Mouse (Mus musculus): ENCODE measurements around the gene Tctex1d2. TPM values are rescaled to one million over a fixed set of nuclear protein-coding genes. Genes with fewer than 3 reads are reported as not detected.

The Tctex1d2 gene
- polyA plus RNA-seq, 1 experiment from 2014 or later, result 36.6 TPM

GRCm38 (mm10) chr16:32400267-32400666 is 19.2 kb upstream of the Tctex1d2 start, which contains the start of gene Tm4sf19:
Tm4sf19 (plus strand) TSS chr16:32400506.
- H3K4me2 ChIP-seq, result no peak within 1 kb of the TSS
- ATAC-seq (ENCODE audit: low FRiP score), result no peak
- 81% methylated on average over 7 of the region's 7 CpGs for WGBS

GRCm38 (mm10) chr16:32401335-32401965 is 18.1 kb upstream of the Tctex1d2 start:
- Histone ChIP-seq H3K4me1 (replicated peaks) (no peaks in the 10 kb centered on the region), H3K36me3 (no peaks in the 10 kb centered on the region), H3K9me3 (no peaks in the 10 kb centered on the region), H3K27me3 (no peaks in the 10 kb centered on the region), H3K4me2 (no peak overlapping the region), H3K4me3 (no peak overlapping the region), H3K9ac (no peak overlapping the region), H3K27ac (no peak overlapping the region)
- ATAC-seq (ENCODE audit: low FRiP score), result no peak
- WGBS, result 83% methylated on average over 9 of the region's 9 CpGs

More at GRCm38 (mm10) chr16:32400267-32400666, 19.2 kb upstream of the Tctex1d2 start, which contains the start of gene Tm4sf19:
- Histone ChIP-seq H3K4me3 (no peak within 1 kb of the TSS), H3K27ac (no peak within 1 kb of the TSS), H3K36me3 (no peaks in the 10 kb centered on the region), H3K9ac (no peak within 1 kb of the TSS), H3K4me1 (replicated peaks) (no peaks in the 10 kb centered on the region), H3K9me3 (no peaks in the 10 kb centered on the region), H3K27me3 (no peaks in the 10 kb centered on the region)

- Histone ChIP-seq H3K4me1 (replicated peaks) (no peaks in the 10 kb centered on the region), H3K27me3 (no peaks in the 10 kb centered on the region), H3K4me2 (no peak overlapping the region), H3K36me3 (no peaks in the 10 kb centered on the region), H3K4me3 (no peak overlapping the region), H3K9ac (no peak overlapping the region), H3K27ac (no peak overlapping the region), H3K9me3 (no peaks in the 10 kb centered on the region)
- WGBS, result 90% methylated on average over 3 of the region's 3 CpGs
- ATAC-seq (ENCODE audit: low FRiP score), result no peak
Measured at GRCm38 (mm10) chr16:32402818-32403217, 16.7 kb upstream of the Tctex1d2 start.

GRCm38 (mm10) chr16:32405716-32406115 is 13.8 kb upstream of the Tctex1d2 start:
- H3K4me2 ChIP-seq, result no peak overlapping the region
- H3K9ac ChIP-seq, result no peak overlapping the region
- ATAC-seq (ENCODE audit: low FRiP score), result no peak
- no peaks in the 10 kb centered on the region for H3K9me3 ChIP-seq
- no peaks in the 10 kb centered on the region for H3K36me3 ChIP-seq
- no peak overlapping the region for H3K4me3 ChIP-seq
- H3K27me3 ChIP-seq, result no peaks in the 10 kb centered on the region
- H3K4me1 ChIP-seq (replicated peaks), result no peaks in the 10 kb centered on the region
- 88% methylated on average over 9 of the region's 9 CpGs for WGBS
- no peak overlapping the region for H3K27ac ChIP-seq

- Histone ChIP-seq H3K9me3 (no peaks in the 10 kb centered on the region), H3K4me2 (no peak overlapping the region), H3K27me3 (no peaks in the 10 kb centered on the region), H3K27ac (no peak overlapping the region), H3K4me1 (replicated peaks) (no peaks in the 10 kb centered on the region), H3K9ac (no peak overlapping the region), H3K4me3 (no peak overlapping the region), H3K36me3 (no peaks in the 10 kb centered on the region)
- 82% methylated on average over 6 of the region's 6 CpGs for WGBS
- ATAC-seq (ENCODE audit: low FRiP score), result no peak
Measured at GRCm38 (mm10) chr16:32406671-32407070, 12.8 kb upstream of the Tctex1d2 start.

- ATAC-seq (ENCODE audit: low FRiP score), result no peak
- no peaks in the 10 kb centered on the region for H3K9me3 ChIP-seq
- H3K36me3 ChIP-seq, result no peaks in the 10 kb centered on the region
- 83% methylated on average over 10 of the region's 10 CpGs for WGBS
- H3K4me2 ChIP-seq, result no peak overlapping the region
- no peak overlapping the region for H3K9ac ChIP-seq
- no peak overlapping the region for H3K4me3 ChIP-seq
- H3K4me1 ChIP-seq (replicated peaks), result no peaks in the 10 kb centered on the region
- no peak overlapping the region for H3K27ac ChIP-seq
- H3K27me3 ChIP-seq, result no peaks in the 10 kb centered on the region
Measured at GRCm38 (mm10) chr16:32407730-32408129, 11.8 kb upstream of the Tctex1d2 start.

- Histone ChIP-seq H3K36me3 (no peaks in the 10 kb centered on the region), H3K4me2 (no peak overlapping the region), H3K4me1 (replicated peaks) (peaks cover 12% of the 10 kb centered on the region), H3K9ac (no peak overlapping the region), H3K27me3 (no peaks in the 10 kb centered on the region), H3K4me3 (no peak overlapping the region), H3K9me3 (no peaks in the 10 kb centered on the region), H3K27ac (no peak overlapping the region)
- ATAC-seq (ENCODE audit: low FRiP score), result no peak
- 70% methylated on average over 1 of the region's 1 CpGs for WGBS
Measured at GRCm38 (mm10) chr16:32417457-32417856, 2.0 kb upstream of the Tctex1d2 start.

- Histone ChIP-seq H3K9me3 (no peaks in the 10 kb centered on the region), H3K27me3 (no peaks in the 10 kb centered on the region), H3K36me3 (no peaks in the 10 kb centered on the region), H3K9ac (no peak overlapping the region), H3K4me2 (no peak overlapping the region), H3K27ac (no peak overlapping the region), H3K4me1 (replicated peaks) (peaks cover 23% of the 10 kb centered on the region), H3K4me3 (no peak overlapping the region)
- WGBS, result 94% methylated on average over 3 of the region's 3 CpGs
- no peak for ATAC-seq (ENCODE audit: low FRiP score)
Measured at GRCm38 (mm10) chr16:32427506-32427905, 8.0 kb downstream of the Tctex1d2 start.

- H3K4me2 ChIP-seq, result peak within 1 kb of the TSS; percentile 87
- no peaks in the 10 kb centered on the region for H3K27me3 ChIP-seq
- peak within 1 kb of the TSS; percentile 88 for H3K4me3 ChIP-seq
- H3K9ac ChIP-seq, result peak within 1 kb of the TSS; percentile 92
- H3K36me3 ChIP-seq, result no peaks in the 10 kb centered on the region
- peaks cover 26% of the 10 kb centered on the region for H3K4me1 ChIP-seq (replicated peaks)
- H3K9me3 ChIP-seq, result no peaks in the 10 kb centered on the region
- peak; percentile 98 for ATAC-seq (ENCODE audit: low FRiP score)
- H3K27ac ChIP-seq, result peak within 1 kb of the TSS; percentile 94
- WGBS, result under 1% methylated on average over 54 of the region's 54 CpGs
Measured at GRCm38 (mm10) chr16:32430474-32431046, 11.1 kb downstream of the Tctex1d2 start, which contains the start of gene Pcyt1a. Pcyt1a (plus strand) TSS chr16:32430921.

GRCm38 (mm10) chr16:32431047-32431591 is 11.6 kb downstream of the Tctex1d2 start:
- no peaks in the 10 kb centered on the region for H3K27me3 ChIP-seq
- no peaks in the 10 kb centered on the region for H3K36me3 ChIP-seq
- H3K4me2 ChIP-seq, result peak overlapping the region; percentile 87
- ATAC-seq (ENCODE audit: low FRiP score), result peak; percentile 78
- H3K9me3 ChIP-seq, result no peaks in the 10 kb centered on the region
- peaks cover 26% of the 10 kb centered on the region for H3K4me1 ChIP-seq (replicated peaks)
- peak overlapping the region; percentile 92 for H3K9ac ChIP-seq
- 2% methylated on average over 28 of the region's 28 CpGs for WGBS
- H3K27ac ChIP-seq, result peak overlapping the region; percentile 94
- H3K4me3 ChIP-seq, result peak overlapping the region; percentile 88

- Histone ChIP-seq H3K4me3 (peak overlapping the region; percentile 88), H3K4me1 (replicated peaks) (peaks cover 26% of the 10 kb centered on the region), H3K27me3 (no peaks in the 10 kb centered on the region), H3K36me3 (no peaks in the 10 kb centered on the region), H3K4me2 (peak overlapping the region; percentile 87), H3K27ac (no peak overlapping the region), H3K9ac (0 out of 2 replicates have a peak overlapping the region, but pooled peaks have one; percentile 92), H3K9me3 (no peaks in the 10 kb centered on the region)
- no peak for ATAC-seq (ENCODE audit: low FRiP score)
- 97% methylated on average over 1 of the region's 1 CpGs for WGBS
Measured at GRCm38 (mm10) chr16:32431926-32432325, 12.4 kb downstream of the Tctex1d2 start.

GRCm38 (mm10) chr16:32433138-32433537 is 13.6 kb downstream of the Tctex1d2 start:
- 88% methylated on average over 2 of the region's 2 CpGs for WGBS
- no peaks in the 10 kb centered on the region for H3K36me3 ChIP-seq
- no peak overlapping the region for H3K27ac ChIP-seq
- no peaks in the 10 kb centered on the region for H3K9me3 ChIP-seq
- H3K4me2 ChIP-seq, result no peak overlapping the region
- H3K9ac ChIP-seq, result no peak overlapping the region
- H3K27me3 ChIP-seq, result no peaks in the 10 kb centered on the region
- peaks cover 26% of the 10 kb centered on the region for H3K4me1 ChIP-seq (replicated peaks)
- no peak for ATAC-seq (ENCODE audit: low FRiP score)
- no peak overlapping the region for H3K4me3 ChIP-seq

Data from hindbrain, embryonic 13.5 days (tissue).